Mouse (Mus musculus) forebrain, embryonic 16.5 days (tissue): ENCODE results near the gene Btbd11. TPM values are rescaled to one million over a fixed set of nuclear protein-coding genes. Genes with fewer than 3 reads are reported as not detected.
"Not testable (repeated sequence)": the region's sequence is repeated elsewhere in the genome, so short reads cannot be mapped to it uniquely, and the experiment has no call there.

Source experiments
- ATAC-seq: fragments of 200-750 bp; cut with Nextera tagmentation; 2 replicates; pipeline ENCODE4 v1.8.0; 2017; ENCODE audit warnings: mild to moderate bottlenecking, moderate library complexity
- H3K27ac ChIP-seq: fragments of 300-500 bp; sonication (generic); 2 replicates; pipeline ENCODE4 v1.5.1; 2014; ENCODE audit warnings: low read length, control low read depth
- H3K27me3 ChIP-seq: fragments of 300-500 bp; sonication (generic); replicated peaks from 2 replicates; pipeline ENCODE4 v1.6.1; 2014; ENCODE audit warnings: low read length; ENCODE audit not compliant: control insufficient read depth, insufficient read depth
- H3K36me3 ChIP-seq: fragments of 300-500 bp; sonication (generic); 2 replicates; pipeline ENCODE4 v1.6.1; 2014; ENCODE audit not compliant: control insufficient read depth, insufficient read depth
- H3K4me1 ChIP-seq: fragments of 300-500 bp; sonication (generic); replicated peaks from 2 replicates; pipeline ENCODE4 v1.6.1; 2014; ENCODE audit warnings: low read length; ENCODE audit not compliant: control insufficient read depth, insufficient read depth
- H3K4me2 ChIP-seq: fragments of 300-500 bp; sonication (generic); 2 replicates; pipeline ENCODE4 v1.6.1; 2014; ENCODE audit warnings: mild to moderate bottlenecking, low read length, control low read depth
- H3K4me3 ChIP-seq: fragments of 300-500 bp; sonication (generic); replicated peaks from 2 replicates; pipeline ENCODE4 v1.5.1; 2014; ENCODE audit warnings: mild to moderate bottlenecking, low read length, control low read depth
- H3K9ac ChIP-seq: fragments of 300-500 bp; sonication (generic); replicated peaks from 2 replicates; pipeline ENCODE4 v1.6.1; 2014; ENCODE audit warnings: low read depth, low read length, control low read depth
- H3K9me3 ChIP-seq: fragments of 300-500 bp; sonication (generic); 2 replicates; pipeline ENCODE4 v1.6.1; 2016; ENCODE audit warnings: low read length; ENCODE audit not compliant: control insufficient read depth
- WGBS: fragments of 180-500 bp; shearing (Covaris S2); extraction: QIAGEN DNeasy Blood & Tissue Kit; methylation state at CpG from one replicate; pipeline ENCODE4 v1.1.7; 2014; 5-methylcytosine and 5-hydroxymethylcytosine counted together
- polyA plus RNA-seq: library from polyadenylated mRNA; unstranded; fragments of >200 nt; fragmentation: Nextera tagmentation; extraction: Ambion mirVana; gene quantifications from 2 replicates; pipeline ENCODE4 v1.2.1, GENCODE M21; 2015

Btbd11 gene
- polyA plus RNA-seq, 1 experiment from 2014 or later, result 11.1 TPM

DNA sequence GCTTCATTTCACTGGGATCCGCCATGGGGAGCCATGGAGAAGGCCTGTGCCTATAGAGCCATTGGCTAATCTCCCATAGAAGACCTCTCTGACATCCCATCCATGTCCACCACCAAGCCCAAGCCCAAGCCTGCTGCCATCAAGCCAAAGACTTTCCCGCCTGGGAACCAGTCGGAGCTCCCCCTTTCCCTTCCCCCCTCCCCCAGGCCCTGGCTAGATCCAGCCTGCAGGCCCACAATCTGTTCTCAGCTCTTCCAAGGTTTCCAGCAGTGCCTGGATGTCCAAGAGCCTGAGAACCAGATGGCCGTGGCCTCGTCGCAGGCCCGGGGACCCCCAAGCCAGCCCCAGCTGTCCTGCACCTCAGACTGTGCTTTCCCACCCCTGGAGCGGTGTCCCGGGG lies 295.8 kb downstream of the Btbd11 start:
- Histone ChIP-seq H3K9me3 (no peaks in the 10 kb centered on the region), H3K27me3 (no peaks in the 10 kb centered on the region), H3K9ac (no peak overlapping the region), H3K27ac (no peak overlapping the region), H3K4me1 (no peaks in the 10 kb centered on the region), H3K36me3 (no peaks in the 10 kb centered on the region), H3K4me2 (no peak overlapping the region), H3K4me3 (no peak overlapping the region)
- WGBS, result 94% methylated on average over 9 of the region's 9 CpGs
- no peak for ATAC-seq

- not testable (repeated sequence) for H3K4me1 ChIP-seq, H3K9ac ChIP-seq, H3K4me3 ChIP-seq, H3K9me3 ChIP-seq, H3K27me3 ChIP-seq, ATAC-seq, H3K27ac ChIP-seq, H3K36me3 ChIP-seq, H3K4me2 ChIP-seq
- WGBS, result 70% methylated on average over 2 of the region's 2 CpGs
Observed at GRCm38 (mm10) chr10:85694429-85694828, 307.8 kb downstream of the Btbd11 start.

DNA sequence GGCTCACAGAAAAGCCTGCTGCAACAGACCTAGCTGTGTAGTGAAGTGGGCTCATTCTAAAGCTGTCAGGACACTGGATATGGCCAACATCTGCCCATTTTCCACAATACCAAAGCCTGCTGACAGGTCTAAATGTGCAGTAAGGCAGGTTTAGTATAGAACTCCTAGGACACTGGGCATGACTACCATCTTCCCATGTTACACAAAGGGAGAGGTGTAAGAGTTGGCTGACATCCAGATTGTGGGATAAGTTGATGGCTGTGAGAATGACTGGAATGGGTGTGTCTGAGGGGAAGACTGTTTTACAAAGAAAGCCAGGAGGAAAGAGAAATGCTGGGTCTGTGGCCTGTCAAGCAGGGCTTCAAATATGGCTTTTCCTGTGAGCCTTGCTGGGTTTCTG lies 313.1 kb downstream of the Btbd11 start:
- no peaks in the 10 kb centered on the region for H3K27me3 ChIP-seq
- H3K4me1 ChIP-seq, result no peaks in the 10 kb centered on the region
- no peak overlapping the region for H3K4me3 ChIP-seq
- H3K27ac ChIP-seq, result no peak overlapping the region
- no peaks in the 10 kb centered on the region for H3K9me3 ChIP-seq
- no peaks in the 10 kb centered on the region for H3K36me3 ChIP-seq
- no peak overlapping the region for H3K4me2 ChIP-seq
- H3K9ac ChIP-seq, result no peak overlapping the region
- no peak for ATAC-seq

DNA sequence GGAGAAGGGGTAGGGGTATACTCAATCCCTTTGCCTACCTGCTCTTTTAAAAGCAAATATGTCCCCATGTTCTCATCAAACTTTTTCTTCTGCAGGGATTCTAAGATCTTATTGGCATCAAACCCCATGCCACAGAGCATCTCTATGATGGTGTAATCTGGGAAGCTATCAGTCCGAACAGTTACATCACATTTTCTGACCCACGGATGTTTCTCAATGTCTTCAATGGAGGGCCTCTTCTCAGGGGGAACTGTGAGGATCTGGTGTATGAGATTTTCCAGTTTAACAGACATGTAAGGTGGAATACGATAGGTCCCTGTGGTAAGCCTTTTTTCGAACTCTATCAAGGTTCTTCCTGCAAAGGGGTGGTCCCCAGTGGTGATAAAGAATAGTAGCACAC lies 323.2 kb downstream of the Btbd11 start:
- H3K9me3 ChIP-seq, ATAC-seq, H3K4me3 ChIP-seq, H3K36me3 ChIP-seq, H3K27ac ChIP-seq, H3K4me2 ChIP-seq, H3K9ac ChIP-seq, H3K4me1 ChIP-seq, H3K27me3 ChIP-seq: not testable (repeated sequence)
- WGBS, result 93% methylated on average over 4 of the region's 4 CpGs

Other genes with a start within 250 kb of the Btbd11 start
- 33.7 and 38.2 TPM in 2 replicates for gene Cry1, start 201.8 kb upstream of the Btbd11 start, polyA plus RNA-seq